Mouse (Mus musculus) stomach, postnatal 0 days (tissue): ENCODE results near the gene Pdzrn3. TPM values are rescaled to one million over a fixed set of nuclear protein-coding genes. Genes with fewer than 3 reads are reported as not detected.

Source experiments
- ATAC-seq: fragments of 200-750 bp; cut with Nextera tagmentation; 2 replicates; pipeline ENCODE4 v1.8.0; 2017; ENCODE audit not compliant: low FRiP score, low TSS enrichment
- DNase-seq: peaks from one replicate; pipeline ENCODE4 v3.0.0-alpha.2; 2016; ENCODE audit warnings: low spot score
- H3K27ac ChIP-seq: fragments of 300-500 bp; sonication (generic); replicated peaks from 2 replicates; pipeline ENCODE4 v1.5.1; 2014; ENCODE audit warnings: mild to moderate bottlenecking, control low read depth
- H3K27me3 ChIP-seq: fragments of 300-500 bp; sonication (generic); 2 replicates; pipeline ENCODE4 v1.6.1; 2014; ENCODE audit warnings: low read length; ENCODE audit not compliant: control insufficient read depth, insufficient read depth
- H3K36me3 ChIP-seq: fragments of 300-500 bp; sonication (generic); 2 replicates; pipeline ENCODE4 v1.6.1; 2014; ENCODE audit warnings: low read length, mixed read lengths; ENCODE audit not compliant: control insufficient read depth, insufficient read depth
- H3K4me1 ChIP-seq: fragments of 300-500 bp; sonication (generic); replicated peaks from 2 replicates; pipeline ENCODE4 v1.6.1; 2014; ENCODE audit warnings: antibody characterized with exemption; ENCODE audit not compliant: control insufficient read depth, insufficient read depth
- H3K4me2 ChIP-seq: fragments of 300-500 bp; sonication (generic); replicated peaks from 2 replicates; pipeline ENCODE4 v1.6.1; 2014; ENCODE audit warnings: low read depth, mild to moderate bottlenecking, control low read depth, moderate library complexity
- H3K4me3 ChIP-seq: fragments of 300-500 bp; sonication (generic); 2 replicates; pipeline ENCODE4 v1.5.1; 2014; ENCODE audit warnings: low read depth, low read length, control low read depth
- H3K9ac ChIP-seq: fragments of 300-500 bp; sonication (generic); 2 replicates; pipeline ENCODE4 v1.6.1; 2014; ENCODE audit warnings: mild to moderate bottlenecking, low read length, control low read depth, mixed read lengths
- H3K9me3 ChIP-seq: fragments of 300-500 bp; sonication (generic); 2 replicates; pipeline ENCODE4 v1.6.1; 2016; ENCODE audit warnings: low read length; ENCODE audit not compliant: control insufficient read depth
- CTCF ChIP-seq: IDR thresholded peaks from 2 replicates; pipeline ENCODE4 v1.5.1; 2016; ENCODE audit warnings: antibody characterized with exemption, low read depth, mild to moderate bottlenecking, moderate library complexity
- EP300 ChIP-seq: optimal IDR thresholded peaks from 2 replicates; pipeline ENCODE3; 2016; ENCODE audit warnings: antibody characterized with exemption
- WGBS: fragments of 180-500 bp; shearing (Covaris S2); extraction: QIAGEN DNeasy Blood & Tissue Kit; methylation state at CpG from one replicate; pipeline ENCODE4 v1.1.7; 2014; 5-methylcytosine and 5-hydroxymethylcytosine counted together
- polyA plus RNA-seq: library from polyadenylated mRNA; unstranded; fragments of >200 nt; fragmentation: Nextera tagmentation; extraction: Ambion mirVana; gene quantifications from 2 replicates; pipeline ENCODE4 v1.2.1, GENCODE M21; 2015

Pdzrn3 gene
- polyA plus RNA-seq, 1 experiment from 2014 or later = 5.1 TPM

- no peak overlapping the region for H3K4me3 ChIP-seq
- H3K9me3 ChIP-seq = no peaks in the 10 kb centered on the region
- no peak overlapping the region for H3K27ac ChIP-seq
- TF ChIP-seq EP300 (no peak), CTCF (no peak)
- no peak for ATAC-seq
- H3K27me3 ChIP-seq = no peaks in the 10 kb centered on the region
- H3K4me2 ChIP-seq = no peak overlapping the region
- DNase-seq = no peak
- H3K9ac ChIP-seq = no peak overlapping the region
- 88% methylated on average over 8 of the region's 8 CpGs for WGBS
- H3K4me1 ChIP-seq = no peaks in the 10 kb centered on the region
- no peaks in the 10 kb centered on the region for H3K36me3 ChIP-seq
Observed at GRCm38 (mm10) chr6:101301154-101301553, 76.5 kb downstream of the Pdzrn3 start.

- TF ChIP-seq EP300 (no peak), CTCF (no peak)
- DNase-seq (no peak), ATAC-seq (no peak)
- Histone ChIP-seq H3K4me2 (no peak overlapping the region), H3K9me3 (no peaks in the 10 kb centered on the region), H3K27ac (no peak overlapping the region), H3K4me3 (no peak overlapping the region), H3K27me3 (no peaks in the 10 kb centered on the region), H3K36me3 (no peaks in the 10 kb centered on the region), H3K4me1 (no peaks in the 10 kb centered on the region), H3K9ac (no peak overlapping the region)
- WGBS = 84% methylated on average over 2 of the region's 2 CpGs
Observed at GRCm38 (mm10) chr6:101299434-101299833, 78.3 kb downstream of the Pdzrn3 start.

GRCm38 (mm10) chr6:101297563-101298520 is 79.9 kb downstream of the Pdzrn3 start:
- no peak for DNase-seq
- Histone ChIP-seq H3K4me2 (no peak overlapping the region), H3K27ac (no peak overlapping the region), H3K9ac (no peak overlapping the region), H3K9me3 (no peaks in the 10 kb centered on the region), H3K4me1 (no peaks in the 10 kb centered on the region), H3K4me3 (no peak overlapping the region), H3K27me3 (no peaks in the 10 kb centered on the region), H3K36me3 (no peaks in the 10 kb centered on the region)
- TF ChIP-seq CTCF (no peak), EP300 (no peak)
- ATAC-seq = no peak
- WGBS = 83% methylated on average over 15 of the region's 15 CpGs

GRCm38 (mm10) chr6:101296997-101297396 is 80.7 kb downstream of the Pdzrn3 start:
- Histone ChIP-seq H3K4me2 (no peak overlapping the region), H3K9me3 (no peaks in the 10 kb centered on the region), H3K36me3 (no peaks in the 10 kb centered on the region), H3K27me3 (no peaks in the 10 kb centered on the region), H3K4me1 (no peaks in the 10 kb centered on the region), H3K27ac (no peak overlapping the region), H3K9ac (no peak overlapping the region), H3K4me3 (no peak overlapping the region)
- DNase-seq (no peak), ATAC-seq (no peak)
- WGBS = 83% methylated on average over 8 of the region's 8 CpGs
- TF ChIP-seq EP300 = no peak
- TF ChIP-seq CTCF = no peak

GRCm38 (mm10) chr6:101296280-101296679 is 81.4 kb downstream of the Pdzrn3 start:
- Histone ChIP-seq H3K9ac (no peak overlapping the region), H3K27me3 (no peaks in the 10 kb centered on the region), H3K4me2 (no peak overlapping the region), H3K4me3 (no peak overlapping the region), H3K9me3 (no peaks in the 10 kb centered on the region), H3K4me1 (no peaks in the 10 kb centered on the region), H3K36me3 (no peaks in the 10 kb centered on the region), H3K27ac (no peak overlapping the region)
- TF ChIP-seq CTCF = no peak
- TF ChIP-seq EP300 = no peak
- 70% methylated on average over 8 of the region's 8 CpGs for whole genome bisulfite sequencing
- ATAC-seq = no peak
- no peak for DNase-seq

- H3K4me1 ChIP-seq = no peaks in the 10 kb centered on the region
- H3K36me3 ChIP-seq = no peaks in the 10 kb centered on the region
- H3K9ac ChIP-seq = no peak overlapping the region
- H3K4me3 ChIP-seq = no peak overlapping the region
- DNase-seq (no peak), ATAC-seq (peak; percentile 73)
- H3K4me2 ChIP-seq = no peak overlapping the region
- H3K27me3 ChIP-seq = no peaks in the 10 kb centered on the region
- no peaks in the 10 kb centered on the region for H3K9me3 ChIP-seq
- TF ChIP-seq EP300 (no peak), CTCF (no peak)
- H3K27ac ChIP-seq = 0 out of 2 replicates have a peak overlapping the region, but pooled peaks have one; percentile 24
- WGBS = 54% methylated on average over 12 of the region's 12 CpGs
Observed at GRCm38 (mm10) chr6:101293036-101293572, 84.6 kb downstream of the Pdzrn3 start.
